In genomic region chr15:26365344-26365743, GRCm38 (mm10) we compare ENCODE assay signal across 9 mouse cellular contexts. TPM values are rescaled to one million over a fixed set of nuclear protein-coding genes. Genes with fewer than 3 reads are reported as not detected.
DNase-seq lines count a peak whose midpoint lies in the region; ATAC-seq and TF ChIP-seq lines count a peak whose summit lies in the region.
"Had no signal": no experiment of that assay in that cellular context is flagged by ENCODE, and none has a peak within 500 bp of the region (broad histone marks: within the 10 kb centered on the region; RNA-seq: fewer than 3 reads in every experiment).

No protein-coding gene starts in this region.

- WGBS in lung, postnatal 0 days = 11% methylated on average over 7 of the region's 7 CpGs

- H3K4me2 ChIP-seq in lung, postnatal 0 days (replicated peaks; ENCODE audit: low read depth, low read length) = no peak overlapping the region

- TF ChIP-seq EP300 in lung, postnatal 0 days (IDR thresholded peaks at IDR 0.05) = no peak

- no peak for TF ChIP-seq CTCF in lung, postnatal 0 days (IDR thresholded peaks at IDR 0.05)

- H3K27me3 ChIP-seq in lung, postnatal 0 days (replicated peaks; ENCODE audit: insufficient read depth, low read length) = no peaks in the 10 kb centered on the region

- no peaks in the 10 kb centered on the region for H3K4me1 ChIP-seq in lung, postnatal 0 days (ENCODE audit: insufficient read depth, low read depth, low read length)

- peak; percentile 38 for ATAC-seq in lung, postnatal 0 days
- no peak for ATAC-seq in megakaryocyte progenitor cell, adult 5-6 weeks (replicated peaks; ENCODE audit: poor library complexity)

- no peaks in the 10 kb centered on the region for H3K9me3 ChIP-seq in lung, postnatal 0 days (ENCODE audit: low read length)

- intact Hi-C loops in left cerebral cortex, postnatal 14 days (cut with DNase I) = no loop called here

- no peaks in the 10 kb centered on the region for H3K36me3 ChIP-seq in lung, postnatal 0 days (ENCODE audit: insufficient read depth, low read length)

- peak; percentile 15 to 25 for DNase-seq in adrenal gland, postnatal 36 days
- DNase-seq in adrenal gland, adult 2 months = no peak
- peak; percentile 15 for DNase-seq in lung, postnatal 0 days (ENCODE audit: low spot score)
- DNase-seq in lung, postnatal 36 days = no peak
- peak; percentile 10 to 19 for DNase-seq in left cerebral cortex, postnatal 14 days (ENCODE audit: low spot score in 2 of 2)
- peak; percentile 22 for DNase-seq in right cerebral cortex, postnatal 14 days
- DNase-seq in gastrocnemius, adult 8-10 months (ENCODE audit: low spot score in 2 of 2) = no peak

- no peak overlapping the region for H3K27ac ChIP-seq in lung, postnatal 0 days (ENCODE audit: low read length)

- no peak overlapping the region for H3K4me3 ChIP-seq in lung, postnatal 0 days (ENCODE audit: low read depth, low read length)

- no peak overlapping the region for H3K9ac ChIP-seq in lung, postnatal 0 days (replicated peaks; ENCODE audit: low read depth)

RNA-seq across cellular contexts. Expression of gene March11, which starts 56.5 kb away (rescaled TPM):
- 1 to 10 TPM in 1 of 2 experiments, under 1 TPM in 1; 0.30 to 1.7 TPM for total RNA-seq in adrenal gland, postnatal 36 days (2021)
- under 1 TPM; 0.52 to 0.86 TPM for total RNA-seq in adrenal gland, adult 2 months (2021)
- polyA plus RNA-seq in adrenal gland, adult 2 months (2012; rRNA removed) = 0.73 and 0.75 TPM in 2 replicates
- polyA plus RNA-seq in lung, postnatal 0 days (2015; fragmentation: Nextera tagmentation; extraction: Ambion mirVana) = not detected in 2 replicates
- total RNA-seq in left cerebral cortex, postnatal 14 days (2021) = 10 to 100 TPM; 10.2 to 10.7 TPM
- not detected for total RNA-seq in gastrocnemius, adult 8-10 months (2022)
- not detected in 2 replicates for total RNA-seq in megakaryocyte progenitor cell, adult 5-6 weeks (2015)
- not detected in 2 replicates for total RNA-seq in megakaryocyte progenitor cell, adult 5-6 weeks (2017)
- polyA plus RNA-seq: spleen, adult 2 months had no signal

Comparison
In these comparisons a context has a peak if more than half of its experiments do, and no peak if none do; other contexts are left out.
1. DNase-seq: peak in adrenal gland, postnatal 36 days (2 of 2), lung, postnatal 0 days (single experiment), left cerebral cortex, postnatal 14 days (2 of 2) and right cerebral cortex, postnatal 14 days (single experiment); none in adrenal gland, adult 2 months (single experiment), lung, postnatal 36 days (single experiment) and gastrocnemius, adult 8-10 months (0 of 2).
2. RNA of gene March11, which starts 56.5 kb away (total RNA-seq): 10.2 to 10.7 TPM in left cerebral cortex, postnatal 14 days; 0.30 to 1.7 TPM in adrenal gland, postnatal 36 days, 0.52 to 0.86 TPM in adrenal gland, adult 2 months, not detected in gastrocnemius, adult 8-10 months and not detected in megakaryocyte progenitor cell, adult 5-6 weeks; every median in the first group is over 4 times any median in the second.